Mouse (Mus musculus) kidney, postnatal 0 days (tissue): ENCODE data around the gene Mical3. TPM values are rescaled to one million over a fixed set of nuclear protein-coding genes. Genes with fewer than 3 reads are reported as not detected.

ENCODE experiments used
- ATAC-seq: fragments of 200-750 bp; cut with Nextera tagmentation; replicated peaks from 2 replicates; pipeline ENCODE4 v1.8.0; 2017; ENCODE audit warnings: low read depth, moderate number of reproducible peaks, moderate TSS enrichment, moderate library complexity; ENCODE audit not compliant: low FRiP score
- DNase-seq: peaks from one replicate; pipeline ENCODE4 v3.0.0-alpha.2; 2016; ENCODE audit warnings: low spot score
- H3K27ac ChIP-seq: fragments of 300-500 bp; sonication (generic); 2 replicates; pipeline ENCODE4 v1.5.1; 2014; ENCODE audit warnings: mild to moderate bottlenecking
- H3K27me3 ChIP-seq: fragments of 300-500 bp; sonication (generic); 2 replicates; pipeline ENCODE4 v1.6.1; 2014; ENCODE audit warnings: low read length, mixed read lengths; ENCODE audit not compliant: insufficient read depth
- H3K36me3 ChIP-seq: fragments of 300-500 bp; sonication (generic); 2 replicates; pipeline ENCODE4 v1.6.1; 2014; ENCODE audit warnings: low read length, mixed read lengths; ENCODE audit not compliant: insufficient read depth
- H3K4me1 ChIP-seq: fragments of 300-500 bp; sonication (generic); replicated peaks from 2 replicates; pipeline ENCODE4 v1.6.1; 2014; ENCODE audit warnings: antibody characterized with exemption, low read length, mixed read lengths; ENCODE audit not compliant: insufficient read depth
- H3K4me2 ChIP-seq: fragments of 300-500 bp; sonication (generic); 2 replicates; pipeline ENCODE4 v1.6.1; 2014; ENCODE audit warnings: mild to moderate bottlenecking, low read length, moderate library complexity, mixed read lengths
- H3K4me3 ChIP-seq: fragments of 300-500 bp; sonication (generic); replicated peaks from 2 replicates; pipeline ENCODE4 v1.5.1; 2014; ENCODE audit warnings: low read depth, low read length
- H3K9ac ChIP-seq: fragments of 300-500 bp; sonication (generic); 2 replicates; pipeline ENCODE4 v1.6.1; 2014; ENCODE audit warnings: low read depth, low read length
- H3K9me3 ChIP-seq: fragments of 300-500 bp; sonication (generic); replicated peaks from 2 replicates; pipeline ENCODE4 v1.6.1; 2016; ENCODE audit warnings: low read length, inconsistent platforms, mixed read lengths
- CTCF ChIP-seq: IDR thresholded peaks from 2 replicates; pipeline ENCODE4 v1.5.1; 2016; ENCODE audit warnings: antibody characterized with exemption, low read depth, mild to moderate bottlenecking, moderate library complexity
- WGBS: fragments of 180-500 bp; shearing (Covaris S2); extraction: QIAGEN DNeasy Blood & Tissue Kit; methylation state at CpG from one replicate; pipeline ENCODE4 v1.1.7; 2014; 5-methylcytosine and 5-hydroxymethylcytosine counted together
- polyA plus RNA-seq: library from polyadenylated mRNA; unstranded; fragments of >200 nt; fragmentation: Nextera tagmentation; extraction: Ambion mirVana; gene quantifications from 2 replicates; pipeline ENCODE4 v1.2.1, GENCODE M21; 2015

The Mical3 gene
- polyA plus RNA-seq, 1 experiment from 2014 or later, result 6.0 TPM

- ATAC-seq, result no peak
- no peaks in the 10 kb centered on the region for H3K36me3 ChIP-seq
- no peak overlapping the region for H3K4me2 ChIP-seq
- TF ChIP-seq CTCF, result no peak
- no peaks in the 10 kb centered on the region for H3K9me3 ChIP-seq
- no peak overlapping the region for H3K4me3 ChIP-seq
- DNase-seq, result no peak
- H3K9ac ChIP-seq, result no peak overlapping the region
- H3K27me3 ChIP-seq, result no peaks in the 10 kb centered on the region
- no peak overlapping the region for H3K27ac ChIP-seq
- H3K4me1 ChIP-seq, result no peaks in the 10 kb centered on the region
- WGBS, result 36% methylated on average over 6 of the region's 6 CpGs
Measured at GRCm38 (mm10) chr6:121160126-121160525, 29.3 kb upstream of the Mical3 start.

DNA sequence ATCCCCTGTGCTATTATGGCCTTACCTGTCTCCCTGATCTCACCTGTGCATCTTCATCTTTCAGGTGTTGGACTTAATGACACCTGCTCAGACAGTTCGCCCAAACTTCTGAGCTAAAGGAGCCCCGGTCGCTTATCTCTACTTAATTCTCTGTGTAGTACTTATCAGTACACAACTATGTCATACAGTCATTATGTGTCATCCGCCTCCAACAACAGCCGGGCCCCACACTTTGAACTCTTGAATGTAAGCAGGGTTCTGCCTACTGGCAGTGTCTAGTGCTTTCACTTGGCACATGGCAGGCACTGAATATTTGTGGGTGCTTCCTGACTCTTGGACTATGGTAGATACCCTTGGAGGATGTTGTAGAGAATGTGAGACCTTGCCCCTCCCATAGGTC lies 28.8 kb upstream of the Mical3 start:
- WGBS, result 90% methylated on average over 5 of the region's 5 CpGs

DNA sequence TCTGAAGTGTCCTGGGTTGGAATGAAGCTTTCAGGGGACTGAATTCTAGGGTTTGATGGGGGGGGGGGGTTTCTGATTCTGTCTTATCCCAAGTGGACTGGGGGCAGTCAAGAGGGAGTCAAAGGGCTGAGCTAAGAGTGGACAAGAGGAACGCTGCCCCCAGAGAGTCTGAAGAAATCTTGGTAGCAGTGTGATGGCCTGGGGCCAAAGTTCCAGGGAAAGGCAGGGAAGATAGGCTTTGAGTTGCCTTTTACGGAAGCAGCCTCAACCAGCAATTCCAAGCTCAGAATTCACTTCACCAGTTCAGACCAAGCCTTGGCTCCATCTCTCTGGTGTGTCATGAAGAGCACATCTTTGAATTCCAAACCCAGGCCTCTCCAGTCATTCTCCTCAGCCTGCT lies 25.2 kb upstream of the Mical3 start:
- no peak overlapping the region for H3K9ac ChIP-seq
- no peaks in the 10 kb centered on the region for H3K36me3 ChIP-seq
- H3K9me3 ChIP-seq, result no peaks in the 10 kb centered on the region
- H3K27me3 ChIP-seq, result no peaks in the 10 kb centered on the region
- H3K27ac ChIP-seq, result no peak overlapping the region
- no peak for ATAC-seq
- no peak for TF ChIP-seq CTCF
- no peaks in the 10 kb centered on the region for H3K4me1 ChIP-seq
- DNase-seq, result no peak
- no peak overlapping the region for H3K4me3 ChIP-seq
- WGBS, result 56% methylated on average over 2 of the region's 2 CpGs
- H3K4me2 ChIP-seq, result no peak overlapping the region

More for the DNA sequence above, 28.8 kb upstream of the Mical3 start:
- H3K9ac ChIP-seq, result no peak overlapping the region
- H3K4me2 ChIP-seq, result no peak overlapping the region
- ATAC-seq, result no peak
- H3K4me1 ChIP-seq, result no peaks in the 10 kb centered on the region
- no peak for DNase-seq
- no peak for TF ChIP-seq CTCF
- no peaks in the 10 kb centered on the region for H3K9me3 ChIP-seq
- no peaks in the 10 kb centered on the region for H3K27me3 ChIP-seq
- H3K36me3 ChIP-seq, result no peaks in the 10 kb centered on the region
- H3K4me3 ChIP-seq, result no peak overlapping the region
- no peak overlapping the region for H3K27ac ChIP-seq

- Histone ChIP-seq H3K4me1 (no peaks in the 10 kb centered on the region), H3K9me3 (no peaks in the 10 kb centered on the region), H3K9ac (no peak overlapping the region), H3K27ac (no peak overlapping the region), H3K36me3 (no peaks in the 10 kb centered on the region), H3K27me3 (no peaks in the 10 kb centered on the region), H3K4me3 (no peak overlapping the region), H3K4me2 (no peak overlapping the region)
- 84% methylated on average over 16 of the region's 16 CpGs for WGBS
- ATAC-seq, result no peak
- no peak for TF ChIP-seq CTCF
- no peak for DNase-seq
Measured at GRCm38 (mm10) chr6:121154451-121155300, 23.9 kb upstream of the Mical3 start.

DNA sequence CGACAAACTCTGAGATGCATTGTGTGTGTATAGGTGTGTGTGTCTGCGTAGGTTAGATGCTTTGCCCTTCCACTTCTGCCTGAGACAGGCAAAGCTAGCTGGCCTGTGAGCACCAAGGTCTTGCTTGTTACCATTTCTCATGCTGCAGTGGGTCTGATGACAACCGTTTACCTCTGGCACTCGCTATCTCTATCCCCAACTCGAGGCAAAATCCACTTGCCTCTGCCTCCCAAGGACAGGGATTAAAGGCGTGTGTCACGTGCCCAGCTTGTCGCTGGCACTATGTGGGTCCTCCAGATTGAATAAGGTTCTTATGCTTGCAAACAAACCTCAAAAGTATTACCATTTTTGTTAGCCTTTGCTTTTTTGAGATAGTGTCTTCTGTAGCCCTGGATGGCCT lies 22.4 kb upstream of the Mical3 start:
- WGBS, result 87% methylated on average over 8 of the region's 8 CpGs
- Histone ChIP-seq H3K9ac (no peak overlapping the region), H3K4me2 (no peak overlapping the region), H3K36me3 (no peaks in the 10 kb centered on the region), H3K27me3 (no peaks in the 10 kb centered on the region), H3K9me3 (no peaks in the 10 kb centered on the region), H3K4me3 (no peak overlapping the region), H3K27ac (no peak overlapping the region), H3K4me1 (no peaks in the 10 kb centered on the region)
- DNase-seq (no peak), ATAC-seq (no peak)
- TF ChIP-seq CTCF, result no peak

GRCm38 (mm10) chr6:121151732-121152131 lies 20.9 kb upstream of the Mical3 start:
- Histone ChIP-seq H3K4me1 (peaks cover 2% of the 10 kb centered on the region; the same call in 1 of the 2 replicates), H3K27me3 (no peaks in the 10 kb centered on the region), H3K4me2 (no peak overlapping the region), H3K36me3 (no peaks in the 10 kb centered on the region), H3K27ac (no peak overlapping the region), H3K9me3 (no peaks in the 10 kb centered on the region), H3K9ac (no peak overlapping the region), H3K4me3 (no peak overlapping the region)
- no peak for DNase-seq
- no peak for TF ChIP-seq CTCF
- ATAC-seq, result no peak; the same call in 1 of the 2 replicates
- WGBS, result 47% methylated on average over 6 of the region's 6 CpGs
